Mouse (Mus musculus) kidney, adult 9 months (tissue): ENCODE measurements around the gene Nkd1.

Experiments
- DNase-seq: peaks from one replicate; pipeline ENCODE4 v3.0.0; 2022

The Nkd1 gene

GRCm38 (mm10) chr8:88539963-88540362, 18.8 kb downstream of the Nkd1 start:
- no peak for DNase-seq

GRCm38 (mm10) chr8:88542596-88543213, 21.6 kb downstream of the Nkd1 start:
- DNase-seq: no peak

- no peak for DNase-seq
Measured at GRCm38 (mm10) chr8:88544677-88545076, 23.5 kb downstream of the Nkd1 start.

GRCm38 (mm10) chr8:88545441-88545840, 24.3 kb downstream of the Nkd1 start:
- no peak for DNase-seq

DNA sequence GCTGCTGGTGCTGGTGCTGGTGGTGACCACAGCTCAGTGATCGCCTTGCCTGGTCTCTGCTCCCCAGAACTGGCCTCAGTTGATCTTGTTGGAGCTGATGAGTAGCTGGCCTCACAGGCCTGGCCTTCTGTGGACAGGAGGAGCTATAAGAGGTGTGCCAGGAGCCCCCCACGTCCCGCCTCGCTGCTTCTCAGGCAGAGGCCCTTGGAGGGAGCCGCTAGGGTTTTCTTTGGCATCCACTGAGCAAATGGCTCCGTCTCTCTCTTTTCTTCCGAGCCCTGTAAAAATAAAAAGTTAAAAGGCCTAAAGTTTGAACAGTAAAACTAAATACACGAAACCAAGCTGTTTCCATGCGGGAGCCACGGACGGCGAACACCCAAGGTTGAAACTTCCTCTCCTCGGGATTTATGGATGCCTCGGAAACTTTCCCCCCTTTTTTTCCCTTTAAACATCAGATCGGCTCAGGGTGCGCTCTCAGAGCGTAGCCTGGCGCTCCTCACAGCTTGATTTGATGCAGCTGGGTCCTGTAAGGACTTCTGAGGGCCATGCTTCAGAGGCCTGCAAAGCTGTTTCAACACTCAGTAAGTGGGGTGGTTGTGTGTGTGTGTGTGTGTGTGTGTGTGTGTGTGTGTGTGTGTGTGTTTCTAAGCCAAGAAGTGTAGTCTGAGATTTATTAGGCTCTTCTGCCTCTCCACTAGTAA, 25.0 kb downstream of the Nkd1 start:
- peak; percentile 27 for DNase-seq

DNA sequence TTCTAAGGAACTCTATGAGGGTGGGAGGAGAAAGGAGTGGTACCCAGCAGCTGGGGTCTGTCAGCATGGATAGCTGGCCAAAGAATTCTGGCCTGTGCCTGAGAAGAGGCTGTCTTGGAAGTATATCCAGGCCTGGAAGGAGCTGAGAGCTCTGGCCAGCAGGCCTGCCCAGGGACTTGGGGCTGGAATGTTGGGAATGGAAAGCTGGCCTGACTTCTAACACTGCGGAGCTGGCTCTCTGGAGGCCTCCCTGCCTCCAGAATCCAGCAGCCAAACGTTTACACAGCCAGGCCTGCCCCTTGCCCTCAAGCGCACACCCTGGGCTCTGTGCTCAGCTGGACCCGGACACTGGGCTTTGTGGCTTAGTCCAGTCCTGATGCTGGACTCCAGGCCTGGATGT, 34.5 kb downstream of the Nkd1 start:
- peak; percentile 33 for DNase-seq

DNA sequence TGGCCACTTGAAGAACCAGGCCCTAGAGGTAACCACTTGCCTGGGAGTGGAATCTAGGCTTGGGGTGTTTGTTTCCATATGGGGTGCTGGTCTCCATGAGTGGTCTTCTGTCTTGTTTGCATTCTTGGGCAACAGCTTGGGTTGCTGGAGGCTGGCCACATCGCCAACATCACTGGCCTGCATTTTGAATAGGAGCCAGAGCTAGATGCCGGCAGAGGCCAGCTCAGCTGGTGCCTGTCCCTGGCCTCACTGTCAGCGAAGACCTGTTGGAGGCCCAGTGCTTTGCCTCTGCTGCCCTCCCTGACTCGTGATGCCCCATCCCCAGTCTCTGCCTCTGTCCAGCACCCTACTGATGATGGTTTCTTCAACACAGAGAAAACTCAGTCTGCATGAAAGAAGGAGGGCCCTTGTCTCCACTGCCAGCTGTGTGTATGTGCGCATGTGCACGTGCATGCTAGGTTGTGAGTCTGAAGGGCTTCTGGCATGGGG, 38.9 kb downstream of the Nkd1 start:
- no peak for DNase-seq

GRCm38 (mm10) chr8:88561402-88561801, 40.2 kb downstream of the Nkd1 start:
- no peak for DNase-seq

- DNase-seq: no peak
Measured at GRCm38 (mm10) chr8:88564256-88564903, 43.2 kb downstream of the Nkd1 start.

GRCm38 (mm10) chr8:88566119-88566518, 45.0 kb downstream of the Nkd1 start:
- DNase-seq: no peak

DNA sequence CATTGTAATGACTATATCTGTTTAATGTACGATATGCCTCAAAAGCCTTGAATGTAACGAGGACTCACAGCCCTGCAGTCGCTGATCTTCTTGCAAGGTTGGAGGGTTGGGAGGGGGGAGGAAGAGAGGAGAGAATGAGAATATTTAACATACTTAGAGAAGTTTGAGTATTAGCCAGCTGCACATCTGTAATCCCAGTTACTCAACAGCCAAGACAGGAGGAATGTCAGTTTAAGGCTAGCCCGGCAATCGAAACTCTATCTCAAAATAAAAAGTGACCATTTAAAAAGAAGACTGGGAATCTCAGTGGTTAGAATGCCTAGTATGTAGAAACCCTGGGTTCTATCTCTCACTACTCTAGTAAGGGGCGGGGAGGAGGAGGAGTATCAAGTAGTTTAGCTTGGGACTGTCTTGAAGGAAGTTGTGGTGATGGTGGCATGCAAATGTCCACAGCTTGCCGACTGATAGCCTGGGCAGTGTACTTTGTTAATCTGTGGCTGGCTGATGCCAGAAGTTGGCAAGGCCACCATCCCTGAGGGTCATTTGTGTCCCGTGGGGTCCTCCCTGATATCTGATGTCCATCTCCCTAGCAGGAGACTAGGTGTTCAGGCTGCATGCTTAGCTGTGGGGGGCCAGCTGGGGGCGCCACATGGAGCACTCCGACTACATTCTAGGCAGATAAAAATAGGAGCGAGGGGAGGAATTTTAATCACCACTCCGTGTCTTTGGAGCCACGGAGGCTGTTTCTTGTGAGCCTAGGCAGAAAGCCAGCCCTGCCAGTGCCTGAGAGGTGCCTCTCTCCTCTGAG, 46.4 kb downstream of the Nkd1 start:
- DNase-seq: no peak

DNA sequence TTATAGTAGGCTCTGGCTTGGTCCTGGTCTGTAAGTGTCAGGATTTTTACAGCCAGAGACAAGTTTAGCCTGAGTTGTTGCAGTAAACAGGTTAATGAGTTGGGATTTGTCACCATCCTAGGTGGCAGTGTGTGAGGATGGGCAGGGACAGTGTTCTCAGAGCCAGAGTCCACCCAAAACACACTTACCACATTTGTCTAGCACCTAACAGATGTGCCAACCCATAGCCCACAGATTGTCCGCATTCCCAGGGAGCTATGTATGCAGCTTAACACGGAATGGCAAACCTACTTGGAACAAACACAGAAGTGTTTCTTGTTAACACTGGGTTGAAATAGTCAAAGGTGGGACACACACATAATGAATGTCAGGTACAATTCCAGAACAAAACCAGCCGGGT, 47.1 kb downstream of the Nkd1 start:
- no peak for DNase-seq

GRCm38 (mm10) chr8:88569366-88569765, 48.2 kb downstream of the Nkd1 start:
- no peak for DNase-seq

DNA sequence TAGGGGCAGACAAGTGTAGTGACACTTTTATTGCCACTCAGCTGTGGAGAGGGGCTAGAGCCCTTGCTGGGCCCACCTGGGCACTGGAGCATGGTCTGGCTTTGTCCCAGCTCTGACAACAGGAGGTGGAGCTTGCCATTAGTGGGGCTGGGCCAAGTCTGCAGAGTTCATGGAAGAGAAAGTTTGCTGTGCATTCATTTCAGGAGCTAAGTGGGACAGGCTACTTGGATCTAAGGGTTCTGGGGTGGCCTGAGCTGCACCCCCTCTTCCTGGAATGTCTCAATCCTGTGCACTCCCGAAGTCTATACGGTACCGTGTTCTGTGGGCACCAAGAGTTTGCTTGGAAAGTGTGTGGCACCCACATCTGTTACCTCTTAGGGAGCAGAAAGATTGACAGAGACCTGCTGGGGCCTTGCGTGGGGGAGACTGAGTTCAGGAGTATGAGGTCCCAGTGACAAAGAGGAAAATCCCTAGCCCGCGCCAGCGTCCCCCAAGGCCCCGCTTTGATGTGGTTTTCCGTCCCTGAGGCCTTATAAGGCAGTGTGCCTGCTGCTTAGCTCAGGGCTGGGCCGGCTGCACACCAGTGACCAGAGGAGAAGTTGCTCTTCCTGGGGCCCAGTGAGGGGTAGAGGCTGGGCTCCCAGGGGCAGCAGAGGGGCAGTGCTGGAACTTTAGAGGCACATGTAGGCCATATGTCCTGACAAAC, 49.3 kb downstream of the Nkd1 start:
- no peak for DNase-seq

- no peak for DNase-seq
Measured at GRCm38 (mm10) chr8:88571434-88572184, 50.5 kb downstream of the Nkd1 start.

DNA sequence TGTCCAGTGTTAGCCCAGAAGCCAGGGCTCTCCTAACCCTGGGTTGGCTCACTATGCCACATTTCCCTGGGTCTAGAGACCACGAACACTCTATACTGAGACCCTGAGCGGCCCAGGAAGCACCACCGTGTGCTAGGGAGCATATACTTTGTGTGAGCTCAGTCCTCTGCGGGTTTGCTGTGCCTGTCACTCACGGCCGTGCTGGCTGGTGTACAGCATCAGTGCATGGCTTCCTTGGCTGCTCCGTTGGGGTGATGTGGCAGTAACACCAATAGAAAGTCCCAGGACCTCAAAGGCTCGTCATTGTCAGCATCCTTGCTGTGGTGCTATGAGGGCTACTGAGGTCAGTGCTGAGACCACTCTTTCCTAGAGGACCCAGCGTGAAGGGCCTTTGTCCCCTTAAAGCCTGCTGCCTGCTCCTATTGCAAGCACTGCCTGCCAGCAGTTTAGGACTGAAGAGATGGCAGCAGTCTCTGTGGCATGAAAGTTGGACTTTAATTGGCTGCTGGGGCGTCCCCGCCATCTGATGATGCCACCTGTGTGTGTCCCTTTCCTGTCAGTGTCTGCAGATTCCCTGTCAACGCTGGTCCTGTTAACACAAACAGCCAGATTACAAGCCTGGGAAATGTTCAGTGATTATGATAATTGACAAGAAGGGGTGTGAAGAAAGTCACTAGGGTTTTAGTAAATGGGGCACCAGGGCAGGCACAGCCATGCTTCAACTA, 51.2 kb downstream of the Nkd1 start:
- no peak for DNase-seq

GRCm38 (mm10) chr8:88572941-88573645, 51.9 kb downstream of the Nkd1 start:
- DNase-seq: no peak

DNA sequence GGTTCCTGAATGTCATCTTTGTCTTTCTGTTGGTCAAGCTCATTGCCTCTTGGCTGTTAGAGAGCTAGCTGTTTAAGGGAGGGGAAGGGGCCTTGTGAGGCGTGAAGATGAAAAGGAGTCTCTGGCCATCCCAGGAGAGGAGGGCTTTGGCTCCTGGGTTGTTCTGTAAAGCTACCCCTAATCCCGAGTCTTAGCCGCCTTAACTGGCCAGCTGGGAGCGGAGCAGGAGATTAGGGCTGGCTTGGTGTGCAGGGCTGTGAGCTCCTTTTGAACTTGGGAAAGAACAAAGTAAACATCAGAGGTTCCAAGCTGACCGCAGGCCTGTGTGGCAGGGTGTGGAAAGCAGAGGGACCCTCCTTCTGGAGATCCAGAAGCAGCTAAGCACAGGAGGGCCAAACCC, 53.8 kb downstream of the Nkd1 start:
- DNase-seq: no peak

DNA sequence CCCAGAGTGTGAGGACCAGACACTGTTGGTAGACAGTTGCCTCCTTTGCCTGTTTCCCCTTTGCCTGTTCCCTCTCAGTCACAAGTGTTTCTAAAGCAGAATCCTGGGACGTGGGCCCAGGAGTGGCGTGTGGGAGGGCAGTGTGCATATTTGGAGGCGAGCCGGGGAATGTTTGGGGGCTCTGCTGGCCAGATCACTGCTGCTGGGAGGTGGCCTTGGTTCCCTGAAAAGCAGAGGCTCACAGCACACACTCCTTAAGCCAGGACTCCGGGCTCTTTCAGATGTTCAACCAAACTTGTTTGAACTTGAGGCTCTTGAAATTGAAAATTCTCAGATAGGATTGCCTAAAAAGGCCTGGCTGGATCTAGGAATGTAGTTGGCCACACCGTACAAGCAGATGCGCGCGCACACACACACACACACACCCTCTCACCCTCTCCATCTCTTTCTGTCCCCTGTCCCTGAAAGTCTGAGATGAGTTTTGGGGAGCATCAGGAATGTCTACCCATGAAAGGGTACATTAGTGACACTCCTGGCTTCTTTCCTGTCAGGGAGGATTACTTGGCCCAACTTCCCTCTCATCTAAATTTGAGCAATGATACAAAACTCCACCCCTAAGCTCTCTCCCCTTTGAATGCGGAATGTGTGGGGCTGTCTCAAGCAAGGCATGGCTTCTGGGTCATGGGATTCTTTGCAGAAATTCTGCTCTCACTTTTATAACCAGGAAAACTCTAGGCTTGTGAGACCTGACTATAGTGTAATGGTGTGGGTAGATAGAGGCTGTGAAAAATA, 55.4 kb downstream of the Nkd1 start:
- no peak for DNase-seq

DNA sequence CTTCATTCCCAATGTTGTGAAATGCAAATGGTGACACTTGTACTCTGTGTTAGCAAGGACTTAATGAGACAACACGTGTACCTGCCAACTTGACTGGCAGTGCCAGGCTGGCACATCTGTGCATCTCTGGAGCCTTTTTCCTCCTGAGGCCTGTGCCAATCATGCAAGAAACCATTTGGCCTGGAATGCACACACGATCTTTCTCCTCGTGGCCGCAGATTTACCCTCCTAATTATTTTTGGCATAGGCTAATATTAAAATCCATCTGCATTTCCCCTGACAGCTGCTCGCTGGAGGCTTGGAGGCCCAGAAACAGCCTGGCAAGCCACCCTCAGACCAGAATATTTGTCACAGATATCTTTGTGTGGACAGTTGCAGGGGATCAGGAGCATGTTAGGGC, 56.5 kb downstream of the Nkd1 start:
- no peak for DNase-seq
